Comparison of ENCODE assay signal across 16 mouse cellular contexts in the genomic region with DNA sequence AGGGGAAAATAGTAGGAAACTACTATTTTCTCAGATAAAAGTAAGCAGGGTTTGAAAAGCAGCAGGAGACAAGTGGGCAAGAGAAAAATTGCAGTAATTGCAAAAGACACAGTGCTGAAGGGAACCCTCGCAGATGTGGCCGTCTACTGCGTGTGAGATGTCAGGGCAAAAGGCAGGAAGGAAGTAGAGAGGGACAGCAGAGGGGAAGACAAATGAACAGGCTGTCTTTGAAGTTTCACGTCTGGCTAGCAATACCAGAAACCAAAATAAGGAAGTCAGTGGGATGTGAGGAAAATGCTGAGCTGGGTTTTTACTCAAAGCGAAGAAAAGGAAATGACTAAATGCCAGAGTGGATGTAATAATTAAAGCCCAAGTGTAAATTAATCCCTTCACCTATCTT. TPM values are rescaled to one million over a fixed set of nuclear protein-coding genes. Genes with fewer than 3 reads are reported as not detected.
DNase-seq lines count a peak whose midpoint lies in the region; ATAC-seq lines count a peak whose summit lies in the region.
"Had no signal": no experiment of that assay in that cellular context is flagged by ENCODE, and none has a peak within 500 bp of the region (broad histone marks: within the 10 kb centered on the region; RNA-seq: fewer than 3 reads in every experiment).

No protein-coding gene starts in this region.

- ATAC-seq in common myeloid progenitor, adult 5-6 weeks (replicated peaks; ENCODE audit: low read depth, poor library complexity, severe bottlenecking): peak; percentile 99
- ATAC-seq: intestine, embryonic 16.5 days; Patski had no signal

- peaks cover 24% of the 10 kb centered on the region for H3K36me3 ChIP-seq in megakaryocyte, embryonic 14.5 days (replicated peaks; ENCODE audit: low read length)
- H3K36me3 ChIP-seq in forebrain, embryonic 10.5 days (replicated peaks): no peaks in the 10 kb centered on the region
- H3K36me3 ChIP-seq: limb, embryonic 15.5 days had no signal

- H3K9me3 ChIP-seq in megakaryocyte, embryonic 14.5 days: peaks cover 2% of the 10 kb centered on the region
- no peaks in the 10 kb centered on the region for H3K9me3 ChIP-seq in forebrain, embryonic 10.5 days
- H3K9me3 ChIP-seq: limb, embryonic 15.5 days had no signal

- 79% methylated on average over 5 of the region's 5 CpGs for WGBS in forebrain, embryonic 10.5 days

- no peak overlapping the region for H3K27ac ChIP-seq in forebrain, embryonic 10.5 days
- H3K27ac ChIP-seq: hindbrain, embryonic 14.5 days; limb, embryonic 15.5 days had no signal

- peaks cover 1% of the 10 kb centered on the region for H3K27me3 ChIP-seq in megakaryocyte, embryonic 14.5 days (replicated peaks)
- peaks cover 72% of the 10 kb centered on the region for H3K27me3 ChIP-seq in forebrain, embryonic 10.5 days (ENCODE audit: poor library complexity, severe bottlenecking)

- intact Hi-C loops in heart, postnatal 10 days (cut with DNase I): no loop called here

- H3K4me1 ChIP-seq in megakaryocyte, embryonic 14.5 days: peaks cover 40% of the 10 kb centered on the region
- no peaks in the 10 kb centered on the region for H3K4me1 ChIP-seq in forebrain, embryonic 10.5 days
- H3K4me1 ChIP-seq: limb, embryonic 15.5 days had no signal

- H3K4me3 ChIP-seq in megakaryocyte, embryonic 14.5 days (replicated peaks): peak overlapping the region; percentile 79
- no peak overlapping the region for H3K4me3 ChIP-seq in forebrain, embryonic 10.5 days
- H3K4me3 ChIP-seq: limb, embryonic 15.5 days had no signal

- peak; percentile 94 for DNase-seq in heart, adult 11 months
- no peak for DNase-seq in heart, postnatal 10 days
- DNase-seq in layer of hippocampus, adult 9-11 months: peak; percentile 23
- DNase-seq in layer of hippocampus, adult 18-20 months (ENCODE audit: low spot score in 2 of 2): no peak
- no peak for DNase-seq in forebrain, embryonic 10.5 days (ENCODE audit: extremely low spot score, low spot score)
- no peak for DNase-seq in thymus, postnatal 4 days
- DNase-seq: cerebellum, adult 8-10 months; gastrocnemius, postnatal 36 days; right cerebral cortex, postnatal 4 days; thymus, postnatal 14 days had no signal

RNA-seq across cellular contexts. Expression of gene Ophn1, which starts 30.7 kb away (rescaled TPM):
- 10 to 100 TPM; 10.9 to 12.2 TPM for total RNA-seq in heart, postnatal 10 days (2021)
- 10 to 100 TPM; 35.6 to 40.1 TPM for total RNA-seq in layer of hippocampus, adult 18-20 months (2021)
- total RNA-seq in common myeloid progenitor, adult 5-6 weeks (2017): 1.1 and 2.3 TPM in 2 replicates
- polyA plus RNA-seq in megakaryocyte, embryonic 14.5 days (2012; ENCODE audit: insufficient read depth, low replicate concordance): 23.1 and 23.9 TPM in 2 replicates
- 14.2 and 15.7 TPM in 2 replicates for polyA plus RNA-seq in forebrain, embryonic 10.5 days (2016; fragmentation: Nextera tagmentation; extraction: Ambion mirVana)

Comparison
In these comparisons a context has a peak if more than half of its experiments do, and no peak if none do; other contexts are left out.
1. DNase-seq: peak in heart, adult 11 months (single experiment) and layer of hippocampus, adult 9-11 months (single experiment); none in heart, postnatal 10 days (0 of 2), layer of hippocampus, adult 18-20 months (0 of 2), forebrain, embryonic 10.5 days (single experiment) and thymus, postnatal 4 days (single experiment).